Mouse (Mus musculus): ENCODE measurements at regions not wholly inside any gene's neighbourhood (a gene's known extent, or its start where the extent isn't known, plus 50 kb on each side); places are given as distances from the start of the nearest gene placed in this dataset.
"Not testable (repeated sequence)": the region's sequence is repeated elsewhere in the genome, so short reads cannot be mapped to it uniquely, and the experiment has no call there.

DNA sequence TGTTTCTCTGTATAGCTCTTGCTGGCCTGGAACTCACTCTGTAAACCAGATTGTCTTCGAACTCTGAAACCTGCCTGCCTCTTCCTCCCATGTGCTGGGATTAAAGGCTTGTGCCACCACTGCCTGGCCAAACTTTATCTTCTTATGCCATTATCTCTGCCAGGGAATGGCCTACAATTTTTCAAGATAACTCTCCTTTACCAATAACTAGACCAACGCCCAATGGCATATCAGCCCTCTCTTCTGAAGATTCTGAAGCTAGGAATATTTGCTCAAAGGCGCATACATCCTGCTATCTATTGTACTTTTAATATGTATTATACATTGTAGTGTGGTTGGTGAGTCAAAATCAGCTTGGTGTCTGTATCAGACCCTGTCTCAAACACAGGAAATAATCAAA is 235.4 kb upstream of the Cts3 start:
- DNase-seq (ENCODE audit: extremely low read depth, low read depth), result not testable (repeated sequence)

DNA sequence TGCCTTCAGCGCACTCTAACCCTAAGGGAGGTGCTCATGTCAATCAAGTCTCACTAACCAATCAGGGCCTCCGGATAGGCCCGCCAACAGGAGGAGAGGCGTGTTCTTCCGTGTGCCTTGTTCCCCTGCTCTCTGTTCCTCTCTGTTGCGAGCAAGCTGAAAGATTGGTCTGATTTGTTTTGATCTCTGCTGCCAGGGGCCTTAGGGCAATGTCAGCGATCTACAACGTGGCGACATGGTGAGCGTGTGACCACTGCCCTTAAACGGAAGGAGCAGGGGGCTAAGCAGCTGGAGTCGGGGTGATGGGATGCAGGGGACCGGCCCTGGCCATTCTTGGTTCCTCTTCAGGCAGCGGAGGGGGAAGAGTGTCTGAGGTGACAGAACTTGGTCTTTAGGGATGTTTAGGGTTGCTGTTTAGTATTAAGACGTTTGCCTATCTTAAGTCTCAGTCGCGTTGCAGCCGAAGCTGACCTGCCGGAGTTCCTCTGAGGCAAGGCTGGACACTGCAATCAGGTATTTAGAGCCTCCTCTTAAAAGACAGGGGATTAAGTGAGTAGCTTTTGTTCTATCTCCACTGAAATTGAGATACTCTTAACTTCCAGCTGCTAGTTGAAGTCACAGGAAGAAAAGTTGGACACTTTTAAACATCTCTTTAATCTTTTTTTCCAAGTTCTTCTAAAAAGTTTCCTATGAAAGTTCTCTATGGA is 234.4 kb upstream of the Cts3 start:
- peak; percentile 77 for DNase-seq (ENCODE audit: extremely low read depth, low read depth)

DNA sequence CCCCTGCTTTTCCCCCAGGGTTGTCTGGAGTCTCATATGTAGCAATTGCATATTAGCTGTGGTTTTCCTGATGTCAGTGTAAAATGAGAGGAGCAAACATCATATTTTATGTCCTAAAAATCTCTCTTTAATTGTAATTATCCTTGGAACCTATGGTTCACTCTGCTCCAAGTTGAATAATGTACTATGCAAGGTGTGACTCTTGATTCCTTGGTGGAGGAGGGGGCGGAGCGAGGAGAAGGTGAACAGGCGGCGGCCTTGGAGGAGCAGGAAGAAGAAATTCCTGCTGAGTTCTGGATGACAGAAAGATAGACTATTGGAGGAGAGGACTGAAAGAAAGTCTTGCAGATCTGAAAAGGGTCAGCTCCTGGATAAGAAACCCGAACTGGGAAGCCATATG is 233.8 kb upstream of the Cts3 start:
- DNase-seq (ENCODE audit: extremely low read depth, low read depth), result not testable (repeated sequence)

DNA sequence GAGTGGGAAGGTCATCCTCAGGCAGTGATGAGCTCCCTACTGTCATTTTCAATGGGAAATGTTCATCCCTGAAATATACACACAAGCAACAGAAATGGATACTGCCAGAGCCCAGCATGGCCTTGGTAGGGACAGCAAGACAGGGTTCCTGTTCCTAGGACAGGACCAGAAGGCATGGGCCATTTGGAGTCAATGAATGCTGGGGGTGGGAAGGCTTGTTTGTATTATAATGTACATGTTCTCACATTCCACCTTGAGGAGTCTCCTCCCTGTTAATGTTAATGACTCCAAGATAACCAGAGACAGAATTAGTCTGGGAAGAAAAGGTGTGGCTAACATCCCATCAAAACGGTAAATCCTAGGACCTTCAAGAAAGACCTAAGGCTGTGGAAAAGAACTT is 193.5 kb upstream of the Cts3 start:
- DNase-seq (ENCODE audit: extremely low read depth, low read depth), result not testable (repeated sequence)

All from MEL-GATA-1-ER (cell line).